Mouse (Mus musculus): ENCODE data around the gene Lsm7.

DNA sequence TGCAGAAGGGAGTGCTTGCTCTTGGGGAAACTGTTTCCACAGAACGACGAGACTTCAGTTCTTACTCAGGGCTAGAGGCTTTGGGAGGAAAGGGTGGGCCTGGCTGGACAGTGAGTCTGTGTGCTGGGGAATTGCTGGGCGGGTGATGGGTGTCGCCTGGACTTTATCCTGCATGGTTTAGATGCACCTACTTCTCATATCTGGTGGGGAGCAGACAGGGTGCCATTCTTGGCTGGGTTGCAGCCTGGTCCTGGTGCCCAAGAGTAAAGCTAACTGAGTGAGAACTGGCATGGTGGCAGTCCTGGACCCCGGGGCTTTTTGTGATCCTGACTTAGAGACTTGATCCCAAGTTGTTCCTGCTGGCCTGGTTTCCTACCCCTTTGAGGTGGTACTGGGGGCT, 1.9 kb upstream of the Lsm7 start:
- TF ChIP-seq CTCF (IDR thresholded peaks at IDR 0.05; ENCODE audit: low read depth, low read length) (no peak), POLR2A (IDR thresholded peaks at IDR 0.05; ENCODE audit: insufficient read depth, low read length) (no peak)

Data from ES-Bruce4 (cell line).